Mouse (Mus musculus) liver, postnatal 0 days (tissue): ENCODE measurements at regions not wholly inside any gene's neighbourhood (a gene's known extent, or its start where the extent isn't known, plus 50 kb on each side); places are given as distances from the start of the nearest gene placed in this dataset.

Source experiments
- CTCF ChIP-seq: sonication (generic); IDR thresholded peaks from 2 replicates; pipeline ENCODE4 v1.5.1; 2016; ENCODE audit warnings: antibody characterized with exemption, low read depth
- EP300 ChIP-seq: IDR thresholded peaks from 2 replicates; pipeline ENCODE4 v1.6.1; 2016; ENCODE audit warnings: antibody characterized with exemption, low read depth, mild to moderate bottlenecking

DNA sequence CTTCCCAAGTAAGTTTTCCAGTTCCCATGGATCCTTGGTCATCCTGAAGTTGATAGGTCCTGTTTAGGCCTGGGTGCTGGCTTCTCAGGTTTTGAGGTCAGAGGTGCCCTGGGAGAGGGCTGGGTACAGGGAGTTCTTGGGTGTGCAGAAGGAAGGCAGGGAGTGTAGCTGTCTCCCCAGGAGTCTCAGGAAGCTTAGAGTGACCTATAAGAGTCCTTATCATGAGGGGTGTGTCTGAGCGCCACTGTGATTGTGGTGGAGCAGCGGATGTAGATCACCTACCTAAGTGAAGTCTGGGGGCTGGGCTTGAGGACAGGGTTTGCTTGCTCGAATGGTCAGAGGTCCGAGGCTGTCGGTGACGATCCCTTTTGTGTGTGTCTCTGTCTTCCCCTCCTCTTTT lies 148.8 kb upstream of the Pitx1 start:
- TF ChIP-seq CTCF (no peak), EP300 (no peak)
